Mouse (Mus musculus): Measurements from ENCODE around the gene Mlst8.

Gene Mlst8

GRCm38 (mm10) chr17:24478663-24479380 lies at the start of gene Mlst8:
TSS of gene Mlst8 (minus strand) at chr17:24479078.
- DNase-seq = peak; percentile 97

- DNase-seq = no peak
Measured at GRCm38 (mm10) chr17:24528560-24528918, 49.7 kb upstream of the Mlst8 start.

GRCm38 (mm10) chr17:24527723-24528559 lies 49.1 kb upstream of the Mlst8 start, which contains the start of gene Traf7:
TSS of gene Traf7 (minus strand) at chr17:24527938.
- DNase-seq = peak; percentile 99

- no peak for DNase-seq
Measured at GRCm38 (mm10) chr17:24527315-24527714, 48.4 kb upstream of the Mlst8 start.

- DNase-seq = no peak
Measured at GRCm38 (mm10) chr17:24524734-24525133, 45.9 kb upstream of the Mlst8 start.

- DNase-seq = no peak
Measured at GRCm38 (mm10) chr17:24520450-24520849, 41.6 kb upstream of the Mlst8 start.

- no peak for DNase-seq
Measured at GRCm38 (mm10) chr17:24514270-24515257, 35.7 kb upstream of the Mlst8 start.

- peak; percentile 63 for DNase-seq
Measured at GRCm38 (mm10) chr17:24513609-24514008, 34.7 kb upstream of the Mlst8 start.

GRCm38 (mm10) chr17:24507806-24508460 lies 29.1 kb upstream of the Mlst8 start:
- DNase-seq = no peak

- no peak for DNase-seq
Measured at GRCm38 (mm10) chr17:24507129-24507664, 28.3 kb upstream of the Mlst8 start.

GRCm38 (mm10) chr17:24506332-24507070 lies 27.6 kb upstream of the Mlst8 start:
- peak; percentile 69 for DNase-seq

GRCm38 (mm10) chr17:24505286-24505955 lies 26.5 kb upstream of the Mlst8 start:
- DNase-seq = no peak

GRCm38 (mm10) chr17:24504085-24504484 lies 25.2 kb upstream of the Mlst8 start:
- DNase-seq = no peak

- DNase-seq = no peak
Measured at GRCm38 (mm10) chr17:24502208-24502607, 23.3 kb upstream of the Mlst8 start.

- DNase-seq = peak; percentile 15
Measured at GRCm38 (mm10) chr17:24496026-24496425, 17.1 kb upstream of the Mlst8 start.

- peak; percentile 23 for DNase-seq
Measured at GRCm38 (mm10) chr17:24495443-24495842, 16.6 kb upstream of the Mlst8 start.

GRCm38 (mm10) chr17:24494627-24495335 lies 15.9 kb upstream of the Mlst8 start:
- peak; percentile 60 for DNase-seq

- no peak for DNase-seq
Measured at GRCm38 (mm10) chr17:24490399-24490798, 11.5 kb upstream of the Mlst8 start.

GRCm38 (mm10) chr17:24489265-24490030 lies 10.6 kb upstream of the Mlst8 start:
- no peak for DNase-seq

All from cerebellum, adult 9-11 months (tissue).